Mouse (Mus musculus) E14TG2a.4 (cell line): ENCODE data around the gene Adprh.

Source experiments
- H3K27me3 ChIP-seq: 2 replicates; pipeline ENCODE4 v1.6.1; 2014; ENCODE audit warnings: low read length, control low read depth; ENCODE audit not compliant: insufficient read depth
- H3K36me3 ChIP-seq: 2 replicates; pipeline ENCODE4 v1.6.1; 2014; ENCODE audit warnings: low read length, control low read depth; ENCODE audit not compliant: insufficient read depth
- H3K4me1 ChIP-seq: replicated peaks from 2 replicates; pipeline ENCODE4 v1.6.1; 2014; ENCODE audit warnings: low read depth, low read length, control low read depth
- H3K4me3 ChIP-seq: replicated peaks from 2 replicates; pipeline ENCODE4 v1.5.1; 2014; ENCODE audit warnings: mild to moderate bottlenecking, low read length
- H3K9me3 ChIP-seq: 2 replicates; pipeline ENCODE4 v1.6.1; 2014; ENCODE audit warnings: low read length, control low read depth
- CTCF ChIP-seq: conservative IDR thresholded peaks from 2 replicates; pipeline ENCODE4 v1.5.1; 2014; ENCODE audit warnings: low read length
- NANOG ChIP-seq: IDR thresholded peaks from 2 replicates; pipeline ENCODE4 v1.6.1; 2014; ENCODE audit warnings: borderline replicate concordance, low read length, mixed read lengths
- POU5F1 ChIP-seq: IDR thresholded peaks from 2 replicates; pipeline ENCODE4 v1.6.1; 2014; ENCODE audit warnings: low read length, borderline replicate concordance

Gene Adprh

DNA sequence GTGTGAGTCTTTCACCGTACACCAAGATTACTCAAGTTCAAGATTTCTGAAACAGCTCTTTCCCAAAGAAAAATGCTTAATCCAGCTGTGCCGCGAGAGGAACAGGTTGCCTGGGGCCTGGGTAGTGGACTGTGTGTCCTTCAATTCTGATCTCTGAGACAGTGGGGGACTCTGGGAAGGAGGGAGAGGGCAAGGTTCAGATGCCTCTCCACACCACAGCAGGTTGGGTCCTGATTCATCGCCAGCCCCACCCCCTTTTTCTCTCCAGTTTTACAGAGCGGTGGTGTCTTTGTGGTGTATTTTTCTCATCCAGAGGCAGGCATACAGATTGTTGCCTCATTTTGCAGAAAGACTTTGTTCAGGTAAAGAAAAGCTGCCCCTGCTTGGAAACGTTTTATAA lies 54.2 kb downstream of the Adprh start:
- Histone ChIP-seq H3K27me3 (0 out of 2 replicates have a peak, but pooled peaks cover 4% of the 10 kb centered on the region), H3K36me3 (no peaks in the 10 kb centered on the region), H3K4me3 (no peak overlapping the region), H3K9me3 (no peaks in the 10 kb centered on the region), H3K4me1 (peaks cover 39% of the 10 kb centered on the region)
- no peak for TF ChIP-seq CTCF
- TF ChIP-seq POU5F1 = no peak
- no peak for TF ChIP-seq NANOG

DNA sequence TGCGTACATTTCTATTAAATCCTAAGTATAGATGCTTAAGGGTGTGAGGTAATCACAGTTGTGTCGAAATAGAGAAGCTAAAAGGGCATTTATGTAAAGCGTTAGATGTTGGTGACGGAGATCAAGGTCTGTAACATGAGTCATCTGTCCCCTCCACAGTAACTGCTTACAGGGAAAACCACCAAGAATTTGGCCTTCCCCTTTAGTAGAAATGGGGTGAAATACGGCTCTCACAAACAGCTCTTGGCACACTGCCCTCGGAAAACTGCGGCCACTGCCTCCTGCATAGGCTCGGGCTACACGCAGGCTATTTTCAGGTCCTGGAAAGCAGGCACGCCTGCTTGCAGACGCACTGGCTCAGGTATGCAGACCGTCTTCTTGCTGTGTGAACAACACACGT lies 56.3 kb downstream of the Adprh start:
- no peak overlapping the region for H3K4me3 ChIP-seq
- H3K36me3 ChIP-seq = no peaks in the 10 kb centered on the region
- peaks cover 47% of the 10 kb centered on the region for H3K4me1 ChIP-seq
- H3K27me3 ChIP-seq = 0 out of 2 replicates have a peak, but pooled peaks cover 4% of the 10 kb centered on the region
- TF ChIP-seq POU5F1 (no peak), NANOG (no peak), CTCF (no peak)
- H3K9me3 ChIP-seq = no peaks in the 10 kb centered on the region

DNA sequence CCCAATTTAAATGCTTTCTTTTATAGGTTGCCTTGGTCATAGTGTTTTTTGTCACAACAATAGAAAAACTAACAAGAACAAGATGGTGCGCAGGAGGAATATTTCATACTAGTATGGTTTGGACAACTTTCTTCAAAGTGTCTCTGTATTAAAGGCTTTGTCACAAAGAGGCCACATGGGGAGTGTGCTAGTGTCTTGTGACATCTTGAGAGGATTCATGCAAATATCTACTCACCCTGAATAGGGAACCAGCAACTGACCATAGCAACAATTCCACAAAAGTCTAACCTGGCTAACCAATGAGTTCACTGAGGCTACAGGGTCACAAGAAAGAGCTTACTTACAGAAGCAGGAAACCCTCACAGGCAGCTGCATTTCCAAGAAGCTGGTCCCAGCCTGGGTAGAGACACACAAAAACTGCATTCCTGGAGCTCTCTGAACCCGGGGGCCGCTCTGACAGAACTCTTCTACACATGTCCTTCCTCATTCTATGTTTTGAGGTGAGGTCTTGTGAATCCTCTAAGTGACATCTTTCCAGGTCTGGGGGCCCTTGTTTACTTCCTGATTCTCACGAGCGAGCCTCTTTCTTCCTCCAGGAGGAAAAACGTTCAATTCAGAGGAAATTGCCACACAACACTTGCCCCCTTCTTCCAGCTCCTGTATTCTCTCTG lies 57.3 kb downstream of the Adprh start:
- Histone ChIP-seq H3K4me3 (no peak overlapping the region), H3K9me3 (no peaks in the 10 kb centered on the region), H3K4me1 (peaks cover 38% of the 10 kb centered on the region), H3K36me3 (no peaks in the 10 kb centered on the region), H3K27me3 (peaks cover 4% of the 10 kb centered on the region; the same call in 1 of the 2 replicates)
- TF ChIP-seq CTCF (no peak), POU5F1 (no peak), NANOG (no peak)

DNA sequence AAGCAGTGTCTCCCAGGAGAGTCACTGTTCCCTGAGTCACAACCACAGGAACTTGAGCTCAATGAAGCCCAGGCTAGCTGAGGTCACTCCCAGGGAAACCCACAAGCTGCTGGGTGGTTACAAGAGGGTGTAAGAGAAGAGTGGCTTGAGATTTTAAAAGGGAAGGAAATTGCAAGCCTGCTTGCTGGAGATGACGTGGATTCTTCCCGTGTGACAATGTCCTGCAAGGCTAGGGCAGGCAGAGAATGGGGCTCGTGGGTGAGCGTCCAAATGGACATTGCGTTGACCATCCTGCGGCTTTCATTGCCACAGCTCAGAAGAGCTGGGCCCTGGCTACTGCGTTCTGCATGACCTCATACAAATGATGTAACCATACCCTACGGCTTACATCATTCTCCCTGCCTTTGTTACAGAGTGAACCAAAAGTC lies 58.3 kb downstream of the Adprh start:
- Histone ChIP-seq H3K4me1 (peaks cover 28% of the 10 kb centered on the region), H3K36me3 (no peaks in the 10 kb centered on the region), H3K4me3 (no peak overlapping the region), H3K9me3 (no peaks in the 10 kb centered on the region), H3K27me3 (peaks cover 4% of the 10 kb centered on the region; the same call in 1 of the 2 replicates)
- no peak for TF ChIP-seq POU5F1
- TF ChIP-seq CTCF = no peak
- no peak for TF ChIP-seq NANOG
